Mouse (Mus musculus) monocyte, adult 5-6 weeks (primary cell): ENCODE data around the gene Nupl1. TPM values are rescaled to one million over a fixed set of nuclear protein-coding genes. Genes with fewer than 3 reads are reported as not detected.

Source experiments
- ATAC-seq: fragments of 153-309, 156-312 bp; replicated peaks from 2 replicates; pipeline ENCODE4 v1.8.0; 2017; ENCODE audit warnings: mild to moderate bottlenecking; ENCODE audit not compliant: low TSS enrichment, insufficient number of reproducible peaks, severe bottlenecking, poor library complexity, low FRiP score
- total RNA-seq: library from RNA; stranded (forward); fragments of 200-1000, 200-491, 200-594 nt; gene quantifications from 3 replicates; pipeline ENCODE4 v1.2.3, GENCODE M21; 2017

Nupl1 gene
- total RNA-seq, 1 experiment from 2014 or later, result not detected

GRCm38 (mm10) chr14:60176891-60177613, 74.2 kb downstream of the Nupl1 start:
- no peak for ATAC-seq

- ATAC-seq, result no peak
These were observed 74.8 kb downstream of the Nupl1 start for GRCm38 (mm10) chr14:60176469-60176890.

GRCm38 (mm10) chr14:60172286-60173055, 78.8 kb downstream of the Nupl1 start:
- ATAC-seq, result no peak

GRCm38 (mm10) chr14:60170845-60171610, 80.2 kb downstream of the Nupl1 start:
- ATAC-seq, result no peak

GRCm38 (mm10) chr14:60163367-60163766, 87.9 kb downstream of the Nupl1 start:
- ATAC-seq, result no peak

- ATAC-seq, result no peak
These were observed 98.9 kb downstream of the Nupl1 start for GRCm38 (mm10) chr14:60152373-60152772.

GRCm38 (mm10) chr14:60148893-60149292, 102.3 kb downstream of the Nupl1 start:
- no peak for ATAC-seq

- ATAC-seq, result no peak
These were observed 108.0 kb downstream of the Nupl1 start for GRCm38 (mm10) chr14:60143234-60143633.

GRCm38 (mm10) chr14:60138339-60138738, 112.9 kb downstream of the Nupl1 start:
- no peak for ATAC-seq

GRCm38 (mm10) chr14:60137812-60138211, 113.4 kb downstream of the Nupl1 start:
- ATAC-seq, result no peak

GRCm38 (mm10) chr14:60135801-60136200, 115.4 kb downstream of the Nupl1 start:
- ATAC-seq, result no peak

- no peak for ATAC-seq
These were observed 116.5 kb downstream of the Nupl1 start for GRCm38 (mm10) chr14:60134720-60135119.

Other genes starting within 250 kb of the Nupl1 start
- gene Atp8a2, start 54.3 kb downstream of the Nupl1 start, total RNA-seq, result 0.57 to 0.85 TPM (median 0.78 TPM) in 3 replicates
- 55.7 to 68.8 TPM (median 65.3 TPM) in 3 replicates for gene Gm49336, start 76 bp upstream of the Nupl1 start, total RNA-seq
- gene Mtmr6, start 13.8 kb upstream of the Nupl1 start, total RNA-seq, result 139 to 192 TPM (median 179 TPM) in 3 replicates
- gene Amer2, start 121.8 kb upstream of the Nupl1 start, total RNA-seq, result not detected in 3 replicates